Mouse (Mus musculus): ENCODE results near the gene Tpsg1.

Tpsg1 gene

DNA sequence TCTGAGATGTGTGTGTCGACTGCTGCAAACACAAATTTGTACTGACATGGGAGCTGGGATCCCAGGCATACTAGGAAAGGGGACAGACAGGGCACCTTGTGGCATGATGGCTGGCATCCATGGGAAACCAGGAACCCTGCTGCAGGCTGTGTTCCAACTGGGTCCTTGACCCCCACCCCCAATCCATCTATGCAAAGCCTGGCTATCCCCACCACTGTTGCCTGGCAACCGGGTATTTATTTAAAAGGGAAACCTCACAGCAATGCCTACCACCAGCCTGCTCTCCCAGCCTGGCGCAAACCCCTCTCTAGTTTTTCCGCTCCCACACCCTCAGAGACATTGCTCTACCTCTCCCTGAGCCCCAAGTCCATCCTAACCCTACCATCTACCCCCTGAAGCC, 38.3 kb downstream of the Tpsg1 start:
- no peak for DNase-seq (ENCODE audit: low read depth, low spot score)

GRCm38 (mm10) chr17:25408302-25408999, 39.4 kb downstream of the Tpsg1 start:
- no peak for DNase-seq (ENCODE audit: low read depth, low spot score)

DNA sequence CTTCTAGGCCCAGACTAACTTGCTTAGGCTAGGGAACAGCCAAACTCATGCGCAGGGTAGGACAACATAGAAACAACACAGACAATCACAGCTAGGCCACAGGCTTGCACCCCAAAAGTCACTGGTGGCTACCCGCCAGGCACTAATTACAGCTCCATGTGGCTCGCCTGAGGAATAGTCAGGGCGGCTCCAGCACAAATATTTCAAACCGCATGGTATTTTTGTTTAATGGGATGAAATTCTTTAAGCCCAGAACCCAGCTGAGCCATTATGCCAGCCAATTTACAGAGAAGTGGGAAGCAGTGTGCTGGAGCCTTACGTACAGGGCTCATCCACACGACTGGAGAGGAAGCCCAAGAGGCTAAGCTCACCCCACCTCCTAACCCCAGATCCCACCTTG, 40.5 kb downstream of the Tpsg1 start:
- DNase-seq (ENCODE audit: low read depth, low spot score), result no peak

- DNase-seq (ENCODE audit: low read depth, low spot score), result no peak
These were observed 41.1 kb downstream of the Tpsg1 start for GRCm38 (mm10) chr17:25410180-25410579.

- no peak for DNase-seq (ENCODE audit: low read depth, low spot score)
These were observed 41.7 kb downstream of the Tpsg1 start for GRCm38 (mm10) chr17:25410786-25411185.

DNA sequence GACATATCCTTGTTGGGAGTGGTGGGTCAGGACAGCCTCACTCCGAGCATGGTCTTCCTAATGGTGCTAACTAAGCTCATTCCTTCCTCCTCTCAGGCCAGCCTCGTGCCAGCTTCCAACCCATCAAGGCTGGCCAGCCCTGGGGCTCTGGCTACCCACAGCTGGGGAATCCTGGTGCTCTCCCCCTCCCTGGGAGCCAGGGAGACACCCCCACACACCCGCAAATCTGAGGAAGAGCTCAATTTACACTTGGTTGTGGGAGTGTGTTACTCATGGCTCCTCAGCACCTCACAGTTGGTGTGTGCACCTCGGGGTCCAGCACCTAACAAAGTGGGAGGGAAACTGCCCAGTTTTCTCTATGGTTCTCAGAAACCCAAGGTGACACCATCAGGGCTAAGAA, 42.2 kb downstream of the Tpsg1 start:
- no peak for DNase-seq (ENCODE audit: low read depth, low spot score)

DNA sequence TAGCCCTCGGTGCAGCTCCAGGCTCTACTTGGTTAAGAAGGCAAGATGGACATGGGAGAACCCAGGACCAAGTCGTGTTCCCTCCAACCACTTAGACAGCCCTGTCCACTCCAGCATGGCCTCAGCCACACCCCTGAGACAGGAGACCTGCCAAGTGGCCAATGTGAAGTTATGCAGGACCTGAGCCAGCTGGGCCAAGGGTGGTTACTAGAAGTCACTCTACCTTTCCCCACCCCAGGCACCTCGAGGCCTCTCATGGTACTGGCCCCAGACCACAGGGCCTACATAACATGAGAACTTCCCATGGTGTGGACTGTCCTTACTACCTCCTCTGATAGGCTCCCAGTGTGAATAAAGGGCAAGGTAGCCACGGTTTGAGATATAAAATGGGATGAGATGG, 45.1 kb downstream of the Tpsg1 start:
- DNase-seq (ENCODE audit: low read depth, low spot score), result no peak

DNA sequence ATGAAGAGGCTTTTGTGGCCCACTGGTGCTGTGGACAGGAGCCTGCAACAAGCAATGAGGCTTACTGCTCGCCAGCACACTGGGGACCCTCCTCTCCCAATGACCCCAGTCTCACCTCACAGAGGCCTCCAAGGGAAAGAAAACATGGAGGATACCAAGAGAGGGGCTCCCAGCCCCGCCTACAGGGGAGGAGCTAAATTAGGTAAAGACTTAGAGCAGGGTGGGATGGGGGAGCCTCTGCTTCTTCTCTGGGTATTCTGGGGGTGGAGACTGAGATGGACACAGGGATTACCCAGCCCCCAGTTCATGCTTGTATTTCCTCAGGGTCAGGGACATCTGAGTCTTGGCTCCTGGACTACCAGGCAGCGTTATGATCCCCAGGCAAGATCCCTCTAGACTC, 45.8 kb downstream of the Tpsg1 start:
- no peak for DNase-seq (ENCODE audit: low read depth, low spot score)

- no peak for DNase-seq (ENCODE audit: low read depth, low spot score)
These were observed 46.4 kb downstream of the Tpsg1 start for GRCm38 (mm10) chr17:25415421-25415913.

DNA sequence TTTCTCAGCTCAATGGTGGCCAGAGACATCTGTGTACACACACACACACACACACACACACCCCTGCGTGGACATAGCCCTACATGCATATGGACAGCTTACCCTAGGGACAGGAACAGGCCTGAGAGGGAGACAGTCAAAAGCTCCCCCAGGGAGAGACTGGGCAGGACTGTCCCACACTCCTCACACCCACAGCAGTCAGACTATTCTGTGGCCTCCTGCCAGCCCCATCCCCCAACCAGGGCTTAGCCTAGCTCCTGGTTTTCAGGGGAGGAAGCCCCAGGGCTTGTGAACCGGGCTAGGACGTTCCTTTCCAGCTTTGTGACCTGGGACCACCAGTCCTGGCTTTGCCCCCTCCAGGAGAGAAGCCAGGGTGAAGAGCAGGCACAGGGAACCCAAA, 47.1 kb downstream of the Tpsg1 start:
- no peak for DNase-seq (ENCODE audit: low read depth, low spot score)

- no peak for DNase-seq (ENCODE audit: low read depth, low spot score)
These were observed 48.9 kb downstream of the Tpsg1 start for GRCm38 (mm10) chr17:25417990-25418389.

DNA sequence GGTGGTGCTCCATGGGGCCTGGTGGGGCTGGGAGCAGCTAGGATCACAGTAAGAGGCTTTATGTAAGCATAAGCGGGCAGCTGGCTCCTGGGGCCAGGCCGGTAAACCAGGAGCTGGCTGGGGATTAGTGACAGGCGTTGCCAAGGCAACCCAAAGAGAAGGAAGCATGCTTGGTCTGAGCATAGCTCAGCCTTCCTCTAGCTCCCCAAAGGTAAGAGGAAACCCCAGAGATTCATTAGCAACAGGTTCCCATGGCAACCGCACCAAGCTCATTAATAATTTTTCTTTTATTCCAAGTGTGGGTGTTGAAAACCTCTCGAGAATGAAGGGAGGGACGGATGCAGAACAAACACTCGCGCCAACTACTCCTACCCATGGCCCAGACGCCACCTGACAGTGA, 49.9 kb downstream of the Tpsg1 start:
- DNase-seq (ENCODE audit: low read depth, low spot score), result no peak

GRCm38 (mm10) chr17:25420998-25421397, 51.9 kb downstream of the Tpsg1 start:
- no peak for DNase-seq (ENCODE audit: low read depth, low spot score)
